Mouse (Mus musculus): ENCODE data around the gene Cmc2.

Gene Cmc2

GRCm38 (mm10) chr8:116842678-116843077, 78.6 kb downstream of the Cmc2 start:
- DNase-seq (ENCODE audit: low read depth, low spot score), result no peak

All from 3T3-L1 (cell line).